Mouse (Mus musculus) lung, adult 2 months (tissue): ENCODE measurements around the gene Ebf1. TPM values are rescaled to one million over a fixed set of nuclear protein-coding genes. Genes with fewer than 3 reads are reported as not detected.
A peak's percentile ranks its signal among the peaks of the same experiment; 100 is the strongest.
"Not testable (repeated sequence)": the region's sequence is repeated elsewhere in the genome, so short reads cannot be mapped to it uniquely, and the experiment has no call there.

Experiments
- DNase-seq: peaks from one replicate; pipeline ENCODE4 v3.0.0; 2022
- H3K4me1 ChIP-seq: fragments of 200-500 bp; 2 replicates; pipeline ENCODE4 v1.6.1; 2011; ENCODE audit warnings: low read length; ENCODE audit not compliant: control insufficient read depth, insufficient read depth
- H3K4me3 ChIP-seq: fragments of 200-500 bp; replicated peaks from 2 replicates; pipeline ENCODE3; 2011; ENCODE audit warnings: low read depth, mild to moderate bottlenecking, control low read depth, low read length; ENCODE audit errors: extremely low read depth
- CTCF ChIP-seq: fragments of 200-500 bp; IDR thresholded peaks from 2 replicates; pipeline ENCODE4 v1.5.1; 2011; ENCODE audit warnings: mild to moderate bottlenecking, low read length, control low read depth; ENCODE audit not compliant: insufficient read depth
- POLR2A ChIP-seq: fragments of 200-500 bp; IDR thresholded peaks from 2 replicates; pipeline ENCODE4 v1.6.1; 2011; ENCODE audit warnings: low read depth, mild to moderate bottlenecking, control low read depth, low read length, borderline replicate concordance; ENCODE audit errors: extremely low read depth
- WGBS: fragments of 180-500 bp; shearing (Covaris S2); methylation state at CpG from one replicate; pipeline ENCODE4 v1.1.7; 2018; 5-methylcytosine and 5-hydroxymethylcytosine counted together
- polyA plus RNA-seq: library from polyadenylated mRNA; depleted of rRNA; stranded (reverse); fragments of >200 nt; gene quantifications from 2 replicates; pipeline ENCODE4 v1.2.3, GENCODE M21; 2012; rRNA removed

Gene Ebf1
- polyA plus RNA-seq, result 10.7 and 11.8 TPM in 2 replicates

GRCm38 (mm10) chr11:44616788-44617712 lies at the start of gene Ebf1:
TSS of gene Ebf1 (plus strand) at chr11:44617317.
- TF ChIP-seq CTCF (no peak), POLR2A (peak; percentile 84; the same call in 1 of the 2 replicates)
- peak within 1 kb of the TSS; percentile 69 for H3K4me3 ChIP-seq
- no peaks in the 10 kb centered on the region for H3K4me1 ChIP-seq
- peak; percentile 48 for DNase-seq
- WGBS, result under 1% methylated on average over 31 of the region's 31 CpGs

- WGBS, result 79% methylated on average over 4 of the region's 4 CpGs
- not testable (repeated sequence) for DNase-seq, H3K4me3 ChIP-seq, H3K4me1 ChIP-seq
Observed at GRCm38 (mm10) chr11:44570336-44570735, 46.8 kb upstream of the Ebf1 start.

GRCm38 (mm10) chr11:44572781-44573180 lies 44.3 kb upstream of the Ebf1 start:
- Histone ChIP-seq H3K4me3 (no peak overlapping the region), H3K4me1 (no peaks in the 10 kb centered on the region)
- no peak for TF ChIP-seq CTCF
- no peak for TF ChIP-seq POLR2A
- 98% methylated on average over 5 of the region's 5 CpGs for WGBS
- no peak for DNase-seq

- H3K4me1 ChIP-seq, result no peaks in the 10 kb centered on the region
- 62% methylated on average over 3 of the region's 3 CpGs for WGBS
- no peak for DNase-seq
- TF ChIP-seq POLR2A (no peak), CTCF (no peak)
- no peak overlapping the region for H3K4me3 ChIP-seq
Observed at GRCm38 (mm10) chr11:44573396-44573795, 43.7 kb upstream of the Ebf1 start.

GRCm38 (mm10) chr11:44574391-44574790 lies 42.7 kb upstream of the Ebf1 start:
- WGBS, result 89% methylated on average over 8 of the region's 8 CpGs
- TF ChIP-seq CTCF (no peak), POLR2A (no peak)
- H3K4me1 ChIP-seq, result no peaks in the 10 kb centered on the region
- H3K4me3 ChIP-seq, result no peak overlapping the region
- DNase-seq, result no peak

GRCm38 (mm10) chr11:44574820-44575219 lies 42.3 kb upstream of the Ebf1 start:
- no peak for TF ChIP-seq POLR2A
- TF ChIP-seq CTCF, result no peak
- H3K4me3 ChIP-seq, result no peak overlapping the region
- no peak for DNase-seq

GRCm38 (mm10) chr11:44577911-44578310 lies 39.2 kb upstream of the Ebf1 start:
- Histone ChIP-seq H3K4me3 (no peak overlapping the region), H3K4me1 (no peaks in the 10 kb centered on the region)
- no peak for DNase-seq
- TF ChIP-seq POLR2A (no peak), CTCF (no peak)
- 64% methylated on average over 9 of the region's 9 CpGs for WGBS

More at GRCm38 (mm10) chr11:44574820-44575219, 42.3 kb upstream of the Ebf1 start:
- 95% methylated on average over 5 of the region's 5 CpGs for WGBS
- H3K4me1 ChIP-seq, result no peaks in the 10 kb centered on the region

- WGBS, result 13% methylated on average over 11 of the region's 11 CpGs
- Histone ChIP-seq H3K4me3 (no peak overlapping the region), H3K4me1 (no peaks in the 10 kb centered on the region)
- DNase-seq, result peak; percentile 39
- TF ChIP-seq CTCF (peak; percentile 84), POLR2A (no peak)
Observed at GRCm38 (mm10) chr11:44581277-44581683, 35.8 kb upstream of the Ebf1 start.

GRCm38 (mm10) chr11:44586047-44586696 lies 30.9 kb upstream of the Ebf1 start:
- 9% methylated on average over 3 of the region's 3 CpGs for WGBS
- Histone ChIP-seq H3K4me3 (no peak overlapping the region), H3K4me1 (no peaks in the 10 kb centered on the region)
- TF ChIP-seq CTCF (peak; percentile 60), POLR2A (no peak)
- DNase-seq, result peak; percentile 32
